Mouse (Mus musculus): ENCODE data around the gene Olfr295.

Gene Olfr295

GRCm38 (mm10) chr7:86583562-86583961 lies at the start of gene Olfr295:
TSS of gene Olfr295 (plus strand) at chr7:86583862.
- WGBS: 72% methylated on average over 2 of the region's 2 CpGs

- 53% methylated on average over 2 of the region's 2 CpGs for WGBS
Measured at GRCm38 (mm10) chr7:86616543-86616942, 32.9 kb downstream of the Olfr295 start, which contains the start of gene Olfr294. TSS of gene Olfr294 (minus strand) at chr7:86616643.

Data from cerebral cortex, adult 2 months (tissue).